Mouse (Mus musculus): Measurements from ENCODE around the gene Cdc42se1. TPM values are rescaled to one million over a fixed set of nuclear protein-coding genes. Genes with fewer than 3 reads are reported as not detected.

The Cdc42se1 gene
- polyA plus RNA-seq, 1 experiment from 2014 or later: 91.1 TPM

GRCm38 (mm10) chr3:95228894-95229780 lies 605 bp downstream of the Cdc42se1 start:
- peak; percentile 77 for DNase-seq (ENCODE audit: low spot score)
- Histone ChIP-seq H3K36me3 (replicated peaks) (peaks cover 54% of the 10 kb centered on the region), H3K9me3 (no peaks in the 10 kb centered on the region; the same call in 1 of the 2 replicates), H3K4me1 (peaks cover 55% of the 10 kb centered on the region), H3K4me3 (peak overlapping the region; percentile 97), H3K27ac (replicated peaks) (peak overlapping the region; percentile 96), H3K27me3 (replicated peaks; ENCODE audit: low read depth, poor library complexity, severe bottlenecking) (no peaks in the 10 kb centered on the region)
- WGBS: under 1% methylated on average over 43 of the region's 43 CpGs

- H3K4me1 ChIP-seq: peaks cover 53% of the 10 kb centered on the region
- 2% methylated on average over 13 of the region's 13 CpGs for WGBS
- no peaks in the 10 kb centered on the region; the same call in 1 of the 2 replicates for H3K9me3 ChIP-seq
- H3K4me3 ChIP-seq: peak overlapping the region; percentile 97
- no peaks in the 10 kb centered on the region for H3K27me3 ChIP-seq (replicated peaks; ENCODE audit: low read depth, poor library complexity, severe bottlenecking)
- peaks cover 54% of the 10 kb centered on the region for H3K36me3 ChIP-seq (replicated peaks)
- peak; percentile 62 for DNase-seq (ENCODE audit: low spot score)
- peak overlapping the region; percentile 96 for H3K27ac ChIP-seq (replicated peaks)
Observed at GRCm38 (mm10) chr3:95229781-95230494, 1.4 kb downstream of the Cdc42se1 start.

- H3K27me3 ChIP-seq (replicated peaks; ENCODE audit: low read depth, poor library complexity, severe bottlenecking): no peaks in the 10 kb centered on the region
- peaks cover 54% of the 10 kb centered on the region for H3K36me3 ChIP-seq (replicated peaks)
- H3K27ac ChIP-seq (replicated peaks): peak overlapping the region; percentile 96
- H3K4me3 ChIP-seq: peak overlapping the region; percentile 97
- no peak for DNase-seq (ENCODE audit: low spot score)
- WGBS: 52% methylated on average over 8 of the region's 8 CpGs
- peaks cover 60% of the 10 kb centered on the region for H3K4me1 ChIP-seq
- no peaks in the 10 kb centered on the region for H3K9me3 ChIP-seq
Observed at GRCm38 (mm10) chr3:95230495-95231297, 2.2 kb downstream of the Cdc42se1 start.

- H3K4me1 ChIP-seq: peaks cover 57% of the 10 kb centered on the region
- peaks cover 59% of the 10 kb centered on the region for H3K36me3 ChIP-seq (replicated peaks)
- peak within 1 kb of the TSS; percentile 96 for H3K27ac ChIP-seq (replicated peaks)
- H3K27me3 ChIP-seq (replicated peaks; ENCODE audit: low read depth, poor library complexity, severe bottlenecking): no peaks in the 10 kb centered on the region
- no peaks in the 10 kb centered on the region for H3K9me3 ChIP-seq
- peak within 1 kb of the TSS; percentile 97 for H3K4me3 ChIP-seq
- no peak for DNase-seq (ENCODE audit: low spot score)
- 83% methylated on average over 13 of the region's 13 CpGs for WGBS
Observed at GRCm38 (mm10) chr3:95231298-95232221, 3.0 kb downstream of the Cdc42se1 start, which contains the start of gene Mllt11. TSS of gene Mllt11 (minus strand) at chr3:95232171.

- Histone ChIP-seq H3K36me3 (replicated peaks) (peaks cover 71% of the 10 kb centered on the region), H3K9me3 (no peaks in the 10 kb centered on the region), H3K27ac (replicated peaks) (no peak overlapping the region), H3K27me3 (replicated peaks; ENCODE audit: low read depth, poor library complexity, severe bottlenecking) (no peaks in the 10 kb centered on the region), H3K4me1 (peaks cover 47% of the 10 kb centered on the region), H3K4me3 (no peak overlapping the region)
- DNase-seq (ENCODE audit: low spot score): no peak
- WGBS: 89% methylated on average over 7 of the region's 7 CpGs
Observed at GRCm38 (mm10) chr3:95232771-95233170, 4.2 kb downstream of the Cdc42se1 start.

GRCm38 (mm10) chr3:95233303-95233980 lies 4.9 kb downstream of the Cdc42se1 start:
- Histone ChIP-seq H3K4me3 (no peak overlapping the region), H3K4me1 (peaks cover 47% of the 10 kb centered on the region), H3K27me3 (replicated peaks; ENCODE audit: low read depth, poor library complexity, severe bottlenecking) (no peaks in the 10 kb centered on the region), H3K36me3 (replicated peaks) (peaks cover 78% of the 10 kb centered on the region), H3K9me3 (no peaks in the 10 kb centered on the region), H3K27ac (replicated peaks) (no peak overlapping the region)
- DNase-seq (ENCODE audit: low spot score): no peak
- 90% methylated on average over 16 of the region's 16 CpGs for WGBS

GRCm38 (mm10) chr3:95235386-95236301 lies 7.1 kb downstream of the Cdc42se1 start:
- H3K4me1 ChIP-seq: peaks cover 35% of the 10 kb centered on the region
- no peaks in the 10 kb centered on the region for H3K9me3 ChIP-seq
- WGBS: 59% methylated on average over 23 of the region's 23 CpGs
- DNase-seq (ENCODE audit: low spot score): peak; percentile 23
- no peak overlapping the region for H3K27ac ChIP-seq (replicated peaks)
- H3K27me3 ChIP-seq (replicated peaks; ENCODE audit: low read depth, poor library complexity, severe bottlenecking): peaks cover 4% of the 10 kb centered on the region; the same call in 1 of the 2 replicates
- H3K36me3 ChIP-seq (replicated peaks): peaks cover 90% of the 10 kb centered on the region
- no peak overlapping the region for H3K4me3 ChIP-seq

- no peak for DNase-seq (ENCODE audit: low spot score)
- Histone ChIP-seq H3K27ac (replicated peaks) (no peak overlapping the region), H3K27me3 (replicated peaks; ENCODE audit: low read depth, poor library complexity, severe bottlenecking) (peaks cover 6% of the 10 kb centered on the region; the same call in 1 of the 2 replicates), H3K36me3 (replicated peaks) (peaks cover 71% of the 10 kb centered on the region), H3K9me3 (no peaks in the 10 kb centered on the region), H3K4me1 (peaks cover 27% of the 10 kb centered on the region), H3K4me3 (no peak overlapping the region)
- WGBS: 93% methylated on average over 8 of the region's 8 CpGs
Observed at GRCm38 (mm10) chr3:95237541-95238099, 9.1 kb downstream of the Cdc42se1 start.

- H3K36me3 ChIP-seq (replicated peaks): peaks cover 57% of the 10 kb centered on the region
- H3K4me1 ChIP-seq: peaks cover 27% of the 10 kb centered on the region
- H3K9me3 ChIP-seq: no peaks in the 10 kb centered on the region
- no peak overlapping the region for H3K27ac ChIP-seq (replicated peaks)
- DNase-seq (ENCODE audit: low spot score): no peak
- H3K27me3 ChIP-seq (replicated peaks; ENCODE audit: low read depth, poor library complexity, severe bottlenecking): peaks cover 6% of the 10 kb centered on the region; the same call in 1 of the 2 replicates
- no peak overlapping the region for H3K4me3 ChIP-seq
- WGBS: 89% methylated on average over 6 of the region's 6 CpGs
Observed at GRCm38 (mm10) chr3:95239022-95239421, 10.5 kb downstream of the Cdc42se1 start.

GRCm38 (mm10) chr3:95239971-95240370 lies 11.4 kb downstream of the Cdc42se1 start:
- 88% methylated on average over 12 of the region's 12 CpGs for WGBS
- H3K27me3 ChIP-seq (replicated peaks; ENCODE audit: low read depth, poor library complexity, severe bottlenecking): peaks cover 6% of the 10 kb centered on the region; the same call in 1 of the 2 replicates
- no peak overlapping the region for H3K27ac ChIP-seq (replicated peaks)
- no peaks in the 10 kb centered on the region for H3K9me3 ChIP-seq
- H3K36me3 ChIP-seq (replicated peaks): peaks cover 48% of the 10 kb centered on the region
- H3K4me3 ChIP-seq: no peak overlapping the region
- no peak for DNase-seq (ENCODE audit: low spot score)
- peaks cover 21% of the 10 kb centered on the region for H3K4me1 ChIP-seq

All from embryonic facial prominence, embryonic 10.5 days (tissue).